Mouse (Mus musculus) c-Kit-positive CD71-positive TER-119-positive erythroid progenitor cells, embryonic 14.5 days (primary cell): ENCODE data around the gene Atp6v0e2.
"Not testable (repeated sequence)": the region's sequence is repeated elsewhere in the genome, so short reads cannot be mapped to it uniquely, and the experiment has no call there.

Experiments used
- DNase-seq: peaks from one replicate; pipeline ENCODE4 v3.0.0-alpha.2; 2013; ENCODE audit warnings: low spot score

Atp6v0e2 gene

GRCm38 (mm10) chr6:48537105-48537954 lies at the start of gene Atp6v0e2:
Gene Atp6v0e2, plus strand, starts transcription at chr6:48537615.
- DNase-seq: no peak

GRCm38 (mm10) chr6:48487747-48488725 lies 49.4 kb upstream of the Atp6v0e2 start:
- DNase-seq: no peak

DNA sequence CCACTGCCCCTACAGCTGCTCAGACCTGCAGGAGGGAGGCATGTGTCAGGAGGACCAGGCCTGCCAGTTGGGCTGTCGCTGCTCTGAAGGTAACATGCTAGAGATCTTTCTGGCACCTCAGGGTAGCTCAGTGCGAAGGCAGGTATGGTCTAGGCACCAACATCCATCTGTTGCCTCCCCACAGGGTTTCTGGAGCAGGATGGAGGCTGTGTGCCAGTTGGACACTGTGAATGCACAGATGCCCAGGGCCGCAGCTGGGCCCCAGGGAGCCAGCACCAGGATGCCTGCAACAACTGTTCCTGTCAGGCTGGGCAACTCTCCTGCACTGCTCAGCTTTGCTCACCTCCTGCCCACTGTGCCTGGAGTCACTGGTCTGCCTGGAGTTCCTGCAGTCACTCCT lies 47.7 kb upstream of the Atp6v0e2 start:
- DNase-seq: no peak

DNA sequence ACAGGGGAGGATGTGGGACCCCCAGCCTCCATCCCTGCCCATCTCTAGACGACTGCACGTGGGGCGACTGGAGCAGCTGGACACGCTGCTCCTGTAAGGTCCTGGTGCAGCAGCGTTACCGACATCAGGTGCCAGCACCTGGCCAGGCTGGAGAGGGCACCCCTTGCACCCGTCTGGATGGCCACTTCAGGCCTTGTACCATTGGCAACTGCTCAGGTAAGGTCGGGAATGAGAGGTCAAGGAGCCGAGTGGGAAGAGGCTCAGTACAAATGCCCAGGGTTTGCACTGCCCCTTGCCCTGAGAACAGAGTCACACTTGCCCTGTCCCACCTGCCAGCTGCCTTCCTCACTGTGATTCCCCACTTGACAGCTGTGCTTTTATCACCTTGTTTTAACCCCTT lies 46.1 kb upstream of the Atp6v0e2 start:
- DNase-seq: no peak

DNA sequence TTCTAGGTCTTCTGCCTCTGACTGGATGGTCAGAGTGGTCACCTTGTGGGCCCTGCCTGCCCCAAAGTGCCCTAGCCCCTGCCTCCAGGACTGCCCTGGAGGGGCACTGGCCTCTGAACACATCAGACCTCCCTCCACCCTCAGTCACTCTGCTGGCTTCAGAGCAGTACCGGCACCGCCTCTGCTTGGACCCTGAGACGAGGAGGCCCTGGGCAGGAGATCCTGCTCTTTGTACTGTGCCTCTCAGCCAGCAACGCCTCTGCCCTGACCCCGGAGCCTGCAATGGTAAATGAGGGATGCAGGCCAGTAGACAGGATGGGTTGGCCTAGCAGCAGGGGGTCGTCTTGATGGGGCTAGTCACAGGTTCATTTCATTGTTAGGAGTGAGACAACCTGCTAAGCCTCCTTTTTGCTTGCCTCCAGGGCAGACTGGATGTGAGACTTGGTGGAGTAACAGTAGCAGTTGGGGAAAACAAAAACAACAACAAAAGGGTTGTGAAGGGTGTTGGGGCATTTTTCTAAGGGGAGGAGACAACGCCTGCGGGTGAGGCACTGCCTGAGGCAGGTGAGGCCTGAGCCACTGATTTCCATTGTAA lies 44.2 kb upstream of the Atp6v0e2 start:
- DNase-seq: no peak

DNA sequence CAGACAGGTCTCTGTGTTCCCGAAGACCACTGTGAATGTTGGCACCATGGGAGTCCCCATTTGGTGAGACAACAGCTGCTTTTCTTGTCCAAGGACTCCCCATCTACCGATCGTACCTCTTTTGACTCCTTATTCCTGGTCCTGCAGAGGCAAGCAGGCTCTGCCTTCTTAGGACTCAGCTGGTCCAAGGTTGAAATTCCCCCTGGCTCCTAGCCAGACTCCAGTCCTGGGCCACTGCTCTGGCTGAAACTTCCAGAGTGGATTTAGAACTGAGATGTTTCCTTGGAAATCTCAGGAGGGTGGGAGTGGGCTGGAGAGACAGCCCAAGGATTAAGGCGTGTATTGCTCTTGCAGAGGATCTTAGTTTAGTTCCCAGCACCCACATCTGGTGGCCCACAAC lies 39.9 kb upstream of the Atp6v0e2 start:
- DNase-seq: no peak

DNA sequence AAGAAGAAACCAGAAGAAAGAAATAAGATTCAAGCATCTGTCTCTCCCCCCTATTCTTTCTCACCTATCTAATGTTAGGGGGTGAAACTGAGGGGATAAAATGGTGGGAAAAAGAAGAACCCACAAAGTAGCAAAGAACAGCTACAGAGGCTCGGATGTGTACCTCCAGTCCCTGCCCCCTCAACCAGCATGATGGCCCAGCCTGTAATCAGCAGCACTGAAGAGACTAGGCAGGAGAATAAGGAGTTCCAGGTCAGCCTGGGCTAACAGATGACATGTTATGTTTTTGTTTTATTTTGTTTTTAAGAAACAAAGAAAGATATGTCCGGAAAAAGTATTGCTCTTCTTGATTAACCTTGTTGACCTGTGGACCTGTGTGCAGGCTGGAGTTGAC lies 33.6 kb upstream of the Atp6v0e2 start:
- DNase-seq: no peak

DNA sequence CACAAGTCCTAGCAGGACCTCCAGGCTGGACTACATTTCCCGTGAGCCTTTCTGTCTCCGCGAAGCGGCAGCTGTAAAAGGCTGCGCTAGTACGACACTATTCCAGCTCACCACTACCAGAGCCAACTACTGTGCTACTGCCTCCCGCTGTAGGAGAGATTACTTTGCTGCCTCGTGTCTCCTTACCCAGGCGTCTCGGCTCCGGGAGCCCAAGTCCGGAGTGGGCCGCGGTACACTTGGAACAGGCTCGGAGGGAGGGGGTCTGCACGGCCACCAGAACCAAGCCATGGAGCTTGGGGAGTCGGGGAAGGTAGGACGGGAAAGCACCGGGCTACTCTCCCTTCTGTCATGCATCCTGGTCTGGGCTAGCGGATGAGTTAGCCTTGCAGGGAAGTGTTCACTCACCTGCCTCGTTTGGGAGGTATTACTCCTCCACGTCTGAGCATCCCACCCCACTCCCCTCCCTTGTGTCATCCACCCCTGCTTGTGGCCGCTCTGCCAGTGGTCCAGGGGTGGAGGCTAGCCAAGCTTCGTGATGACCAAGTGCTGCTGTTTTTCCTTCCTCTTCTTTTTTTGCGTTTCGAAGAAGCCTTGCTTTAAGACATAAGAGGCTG lies 33.1 kb upstream of the Atp6v0e2 start:
- peak; percentile 56 for DNase-seq

- DNase-seq: no peak
Observed at GRCm38 (mm10) chr6:48508087-48508486, 29.3 kb upstream of the Atp6v0e2 start.

DNA sequence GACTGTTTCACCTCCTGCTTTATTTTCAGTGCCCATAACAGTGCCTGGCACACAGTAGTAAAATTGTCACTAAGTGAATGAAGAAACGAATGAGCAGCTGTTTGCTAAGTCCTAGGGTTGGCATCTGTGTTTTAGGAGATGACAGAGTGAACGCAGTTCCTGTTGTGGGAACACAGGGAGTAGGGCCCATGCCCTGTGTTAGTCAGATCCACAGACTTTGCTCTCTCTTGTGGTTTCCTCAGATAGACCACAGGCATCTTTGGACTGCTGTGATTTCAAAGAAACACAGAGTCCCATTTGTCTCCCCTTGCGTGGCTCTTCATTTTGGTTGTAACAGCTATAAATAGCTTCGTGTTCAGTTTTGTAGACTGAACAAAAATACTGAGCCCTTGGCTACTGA lies 27.0 kb upstream of the Atp6v0e2 start:
- no peak for DNase-seq

- DNase-seq: no peak
Observed at GRCm38 (mm10) chr6:48511861-48512260, 25.6 kb upstream of the Atp6v0e2 start.

GRCm38 (mm10) chr6:48524882-48525281 lies 12.5 kb upstream of the Atp6v0e2 start:
- DNase-seq: not testable (repeated sequence)

GRCm38 (mm10) chr6:48527901-48528300 lies 9.5 kb upstream of the Atp6v0e2 start:
- DNase-seq: no peak

- no peak for DNase-seq
Observed at GRCm38 (mm10) chr6:48529261-48529660, 8.2 kb upstream of the Atp6v0e2 start.

DNA sequence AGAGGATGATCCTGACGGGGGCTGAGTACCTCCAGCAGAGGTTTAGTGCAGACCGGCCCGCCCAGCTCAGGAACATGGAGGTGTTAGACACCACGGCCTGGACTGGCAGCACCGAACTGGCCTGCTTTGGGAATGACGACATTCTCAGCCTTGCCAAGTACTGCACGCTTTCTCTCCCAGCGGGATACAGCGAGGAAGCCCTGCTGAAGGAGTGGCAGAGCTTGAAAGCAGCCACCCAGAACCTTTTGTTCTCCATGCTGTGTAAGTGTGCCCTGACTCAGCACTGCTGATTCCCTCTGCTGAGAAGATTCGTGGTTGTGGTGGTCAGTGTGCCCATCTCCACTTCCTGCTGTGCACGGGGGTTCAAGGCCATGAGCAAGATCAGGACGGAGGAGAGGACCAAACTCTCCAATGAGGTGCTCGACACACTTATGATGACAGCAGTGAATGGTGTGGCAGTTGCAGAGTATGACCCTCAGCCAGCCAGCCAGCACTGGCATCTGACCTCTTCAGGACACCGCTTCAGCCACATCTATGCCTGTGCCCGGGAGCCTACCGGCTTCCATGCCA lies 7.5 kb upstream of the Atp6v0e2 start:
- DNase-seq: no peak

DNA sequence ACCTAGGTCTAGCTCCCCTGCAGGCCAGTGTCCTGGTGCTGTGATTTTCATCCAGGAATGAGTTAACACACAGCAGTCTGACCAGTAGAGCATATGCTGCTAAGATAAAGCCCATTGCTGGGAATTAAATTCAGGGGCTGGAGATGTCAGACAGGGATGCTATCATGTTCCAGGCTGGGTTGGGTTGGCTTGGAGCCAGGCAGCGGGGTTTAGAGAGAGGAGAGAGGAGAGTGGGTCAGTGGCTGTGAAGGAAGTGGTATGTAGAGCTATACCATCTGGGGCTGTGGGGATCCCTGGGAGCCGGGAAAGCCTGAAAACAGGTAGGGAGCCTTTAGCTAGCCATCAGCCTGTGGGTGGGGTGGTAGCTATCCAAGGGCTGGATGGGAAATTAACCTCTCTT lies 6.6 kb upstream of the Atp6v0e2 start:
- no peak for DNase-seq

- no peak for DNase-seq
Observed at GRCm38 (mm10) chr6:48533475-48533874, 3.9 kb upstream of the Atp6v0e2 start.

DNA sequence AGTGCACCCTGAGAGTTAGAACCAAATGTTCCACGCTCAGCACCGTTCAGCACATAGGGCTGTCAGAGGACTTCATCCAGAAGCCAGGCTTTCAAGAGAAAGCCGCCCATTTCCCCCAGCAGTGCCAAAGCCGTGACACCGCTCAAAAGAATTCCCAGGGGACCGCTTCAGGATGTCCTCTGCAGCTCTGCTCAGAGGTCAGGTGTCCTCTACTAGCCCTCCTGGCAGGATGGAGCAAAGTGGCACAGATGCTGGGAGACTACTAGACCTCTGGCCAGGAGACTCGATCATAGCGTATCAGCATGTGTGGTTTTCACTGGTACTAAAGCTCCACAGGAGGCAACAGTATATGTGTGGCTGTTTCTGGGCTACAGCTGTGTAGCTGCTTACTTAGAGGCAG lies 2.5 kb upstream of the Atp6v0e2 start:
- DNase-seq: no peak

DNA sequence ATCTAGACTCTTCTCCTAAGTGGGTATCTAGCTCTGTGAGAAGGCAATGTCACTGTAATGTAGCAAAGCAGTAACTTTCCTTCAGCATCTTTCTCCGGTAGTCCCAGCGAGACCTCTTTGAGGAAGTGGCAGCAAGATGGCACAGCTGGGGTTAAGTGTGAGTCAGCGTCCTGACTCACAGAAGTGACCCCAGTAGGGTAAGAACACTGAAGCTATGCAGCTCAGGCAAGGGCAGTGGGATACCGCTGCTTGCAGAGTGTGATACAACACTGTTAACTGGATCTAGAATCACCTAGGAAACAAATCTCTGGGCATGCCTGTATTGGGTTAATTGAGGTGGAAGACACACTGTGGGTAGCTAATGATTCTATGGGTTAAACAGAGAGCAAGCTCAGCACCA lies 1.3 kb upstream of the Atp6v0e2 start:
- DNase-seq: no peak

- peak; percentile 55 for DNase-seq
Observed at GRCm38 (mm10) chr6:48538841-48539737, 1.7 kb downstream of the Atp6v0e2 start.

DNA sequence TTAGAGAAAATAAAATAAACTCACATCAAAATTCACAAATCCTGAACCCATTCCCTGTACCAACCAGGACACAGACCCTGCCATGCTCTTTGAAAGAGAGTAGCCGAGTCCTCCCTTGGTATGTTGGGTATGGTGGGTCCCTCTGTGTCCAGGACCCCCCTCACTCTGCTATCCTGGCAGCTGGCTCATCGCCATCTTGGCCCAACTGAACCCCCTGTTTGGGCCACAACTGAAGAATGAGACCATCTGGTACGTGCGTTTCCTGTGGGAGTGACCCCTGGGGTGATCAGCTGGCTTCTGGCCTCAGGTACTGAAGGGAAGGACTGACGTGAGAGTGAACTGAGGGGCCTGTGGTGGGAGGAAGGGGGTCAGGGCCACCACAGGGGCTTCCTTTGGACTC lies 2.4 kb downstream of the Atp6v0e2 start:
- no peak for DNase-seq
